Mouse (Mus musculus) megakaryocyte, embryonic 14.5 days (primary cell): ENCODE data around the gene Optn.

Experiments
- FLI1 ChIP-seq: IDR thresholded peaks from 2 replicates; pipeline ENCODE4 v1.6.1; 2012; ENCODE audit warnings: low read length, inconsistent platforms, mixed read lengths
- GATA1 ChIP-seq: IDR thresholded peaks from 3 replicates; pipeline ENCODE4 v1.6.1; 2012; ENCODE audit warnings: mixed read lengths, low read length, inconsistent platforms, borderline replicate concordance

DNA sequence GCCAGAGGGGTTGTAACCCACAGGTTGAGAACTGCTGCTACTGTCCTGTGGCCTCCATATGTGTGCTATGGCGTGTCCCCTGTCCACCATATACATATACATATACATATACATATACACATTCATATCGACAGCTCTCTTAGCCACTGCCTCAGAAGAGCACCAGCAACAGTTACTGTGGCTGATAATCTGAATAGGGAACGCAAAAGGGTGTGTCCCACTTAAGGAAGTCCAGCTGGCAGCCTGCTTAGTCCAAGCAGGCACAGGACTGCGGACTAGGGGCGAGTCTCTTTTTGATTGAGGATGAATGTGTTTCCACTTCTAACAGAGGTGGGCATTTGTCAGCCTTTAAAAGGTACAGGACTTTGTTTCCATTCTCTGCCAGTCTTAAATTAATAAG is 22.0 kb downstream of the Optn start:
- TF ChIP-seq GATA1 (no peak), FLI1 (no peak)
